Mouse (Mus musculus): ENCODE measurements around the gene Bcl2l11.

Gene Bcl2l11

DNA sequence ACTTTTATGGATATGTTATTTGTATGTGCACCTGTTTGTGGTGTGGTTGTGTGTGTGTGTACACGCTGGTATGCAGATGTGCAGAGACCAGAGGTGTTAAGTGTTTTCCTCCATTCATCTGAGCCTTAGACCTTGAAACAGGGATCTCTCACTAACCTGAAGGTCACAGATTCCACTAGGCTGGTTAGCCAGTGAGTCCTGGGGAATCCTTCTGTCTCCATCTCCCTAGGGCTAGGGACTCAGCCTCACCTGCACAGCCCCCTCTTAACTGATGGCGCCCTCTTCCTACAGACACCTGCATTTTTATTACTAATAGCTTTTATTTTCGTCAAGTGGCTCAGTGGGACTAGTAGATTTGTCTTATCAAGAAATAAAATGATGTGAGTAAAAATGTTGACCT, 14.3 kb downstream of the Bcl2l11 start:
- no peak for DNase-seq

DNA sequence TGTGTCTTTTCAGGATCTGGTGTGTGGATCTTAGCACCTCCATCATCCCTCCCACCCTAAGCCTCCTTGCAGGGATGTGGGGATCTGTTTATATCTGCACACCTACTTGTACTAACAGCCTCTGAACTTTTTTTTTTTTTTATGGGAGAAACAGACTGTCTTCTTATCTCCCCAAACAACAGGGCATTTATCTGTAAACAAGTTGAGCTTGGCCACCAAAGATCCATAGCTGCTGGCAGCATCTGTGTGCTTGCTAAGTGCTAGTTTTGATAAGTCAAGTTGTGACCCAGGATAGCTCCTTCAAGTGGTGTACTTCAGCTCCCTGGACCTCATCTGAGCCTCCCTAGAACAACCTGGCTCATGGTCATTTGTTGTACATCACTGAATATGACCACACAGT, 18.2 kb downstream of the Bcl2l11 start:
- no peak for DNase-seq

DNA sequence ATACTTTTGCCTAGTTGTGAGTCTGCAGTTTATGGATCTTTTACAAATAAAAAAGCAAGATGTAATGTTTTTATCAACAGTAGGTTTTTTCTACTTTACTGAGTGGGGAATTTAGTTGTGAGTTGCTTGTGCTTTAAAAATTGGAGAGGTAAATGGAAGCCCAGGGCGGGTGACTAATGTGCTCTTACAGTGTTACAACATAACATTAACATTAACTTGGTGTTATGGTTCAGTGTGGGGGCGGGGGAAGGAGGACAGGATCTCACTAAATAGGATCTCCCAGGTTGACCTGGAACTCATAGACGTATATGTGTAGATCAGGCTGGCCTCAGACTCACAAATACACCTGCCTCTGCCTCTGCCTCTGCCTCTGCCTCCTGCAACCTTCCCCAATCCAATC, 19.6 kb downstream of the Bcl2l11 start:
- DNase-seq = no peak

DNA sequence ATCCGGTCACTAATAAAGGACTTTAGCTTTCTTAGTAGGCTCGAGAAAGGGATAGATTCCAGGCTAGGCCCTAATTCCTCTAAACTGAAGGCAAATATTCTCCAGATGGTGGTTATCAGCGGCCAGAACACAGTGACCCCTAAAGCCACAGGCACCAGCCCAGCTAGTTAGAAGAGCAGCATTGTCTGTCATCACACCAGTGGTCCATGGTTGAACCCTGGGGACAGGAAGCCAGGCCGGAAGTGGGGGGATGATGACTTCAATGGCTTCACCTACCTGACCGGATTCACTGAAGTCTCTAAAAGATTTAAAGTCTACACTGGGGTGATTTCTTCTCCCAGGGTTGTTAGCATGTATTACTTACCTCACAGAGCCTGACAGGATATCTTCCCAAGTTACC, 23.8 kb downstream of the Bcl2l11 start:
- DNase-seq = no peak

DNA sequence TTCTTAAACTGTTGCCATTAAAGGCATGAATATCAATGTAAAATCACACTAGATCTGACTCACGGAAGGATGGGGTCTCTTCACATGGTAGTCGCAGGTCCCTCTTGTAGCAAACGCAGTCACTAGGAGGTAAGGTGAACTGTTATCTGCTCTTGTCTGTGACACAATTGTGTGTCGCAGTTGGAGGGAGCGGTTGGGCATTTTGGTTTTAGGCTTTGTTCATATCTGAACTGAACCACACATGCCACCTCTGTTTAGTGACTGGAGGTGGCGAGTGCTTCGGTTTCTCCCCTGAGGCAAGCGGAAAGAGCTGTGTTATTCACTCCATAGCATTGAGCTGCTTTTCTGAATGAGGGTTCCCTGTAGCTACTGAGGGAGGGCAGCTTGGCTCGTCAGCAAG, 26.4 kb downstream of the Bcl2l11 start:
- no peak for DNase-seq

DNA sequence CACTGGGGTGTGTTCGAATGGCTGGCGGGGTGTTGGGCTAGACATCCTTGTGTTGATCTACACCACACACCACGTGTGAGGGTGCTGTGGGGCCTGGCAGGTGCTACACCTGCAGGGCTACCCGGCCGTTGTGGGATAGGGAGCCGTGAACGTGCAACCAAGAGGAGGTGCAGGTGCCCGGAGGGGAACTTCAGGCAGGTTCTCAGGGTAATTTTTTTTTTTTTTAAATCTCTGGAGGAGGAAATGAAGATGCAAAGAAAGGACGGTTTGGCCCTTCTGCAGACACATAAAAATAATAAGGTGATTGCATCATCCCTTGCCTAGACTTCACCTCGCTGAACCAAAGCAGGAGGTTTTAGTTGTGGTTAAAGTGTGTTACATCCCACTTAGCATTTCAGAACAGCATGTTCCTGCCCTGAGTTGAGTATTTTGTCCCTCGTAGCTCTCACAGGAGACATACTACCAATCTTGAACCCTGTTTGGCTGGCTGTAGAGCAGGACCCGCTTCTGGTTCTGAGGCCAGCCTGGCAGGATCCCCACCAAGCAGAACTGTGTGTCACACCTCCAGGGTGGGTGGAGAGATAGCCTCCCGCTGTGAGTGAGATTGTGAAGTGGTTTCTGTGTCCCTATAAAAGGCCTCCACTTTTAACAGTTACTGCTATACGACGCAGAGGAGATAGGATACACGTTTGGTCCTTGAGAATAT, 27.2 kb downstream of the Bcl2l11 start:
- no peak for DNase-seq

DNA sequence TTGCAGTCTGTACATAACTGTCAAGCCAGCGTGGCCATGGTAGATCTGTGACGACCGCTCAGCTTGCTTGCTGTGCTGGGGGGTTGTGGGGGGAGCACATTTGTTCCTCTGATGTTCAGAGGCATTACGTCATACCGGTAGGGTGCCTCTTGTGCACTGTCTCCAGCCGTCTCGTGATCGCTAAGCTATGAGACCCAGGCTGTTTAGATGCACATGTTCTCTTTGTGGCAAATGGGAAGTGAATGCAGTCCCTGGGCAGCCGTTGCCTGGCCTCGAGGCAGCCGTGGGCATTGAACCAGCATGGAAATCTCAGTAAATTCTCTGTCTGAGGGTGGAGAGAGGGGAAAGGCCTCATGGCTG, 27.7 kb downstream of the Bcl2l11 start:
- no peak for DNase-seq

DNA sequence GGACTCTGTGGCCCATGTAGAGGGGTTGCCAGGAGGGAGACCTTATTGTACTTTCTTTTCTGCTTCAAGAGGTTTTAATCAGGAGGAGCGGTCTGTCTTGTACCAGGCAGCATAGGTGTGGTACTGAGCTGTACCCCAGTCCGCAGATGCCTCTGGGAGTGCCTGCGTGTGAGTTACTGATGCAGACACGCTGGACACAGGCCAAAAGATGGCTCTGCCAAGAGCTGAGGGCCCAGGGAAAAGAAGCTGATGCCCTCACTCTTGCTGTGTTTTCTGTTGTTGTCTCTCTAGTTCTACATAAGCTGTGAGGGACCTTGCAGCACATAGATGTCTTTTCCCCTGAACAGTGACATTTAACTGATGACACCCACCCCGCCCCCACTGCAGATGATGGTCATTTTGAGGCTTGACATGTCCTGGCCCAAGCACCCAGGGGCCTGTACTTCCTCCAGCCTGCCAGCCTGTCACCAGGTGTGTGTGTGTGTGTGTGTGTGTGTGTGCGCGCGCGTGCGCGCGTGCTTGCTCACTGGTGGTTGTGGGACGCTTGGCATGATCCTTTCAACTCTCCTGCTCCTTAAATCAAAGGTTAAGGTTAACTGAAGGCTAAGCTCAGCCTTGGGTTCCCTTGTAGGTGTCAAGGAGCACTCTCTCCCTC, 29.7 kb downstream of the Bcl2l11 start:
- DNase-seq = peak in 1 of 2 experiments; percentile 31

DNA sequence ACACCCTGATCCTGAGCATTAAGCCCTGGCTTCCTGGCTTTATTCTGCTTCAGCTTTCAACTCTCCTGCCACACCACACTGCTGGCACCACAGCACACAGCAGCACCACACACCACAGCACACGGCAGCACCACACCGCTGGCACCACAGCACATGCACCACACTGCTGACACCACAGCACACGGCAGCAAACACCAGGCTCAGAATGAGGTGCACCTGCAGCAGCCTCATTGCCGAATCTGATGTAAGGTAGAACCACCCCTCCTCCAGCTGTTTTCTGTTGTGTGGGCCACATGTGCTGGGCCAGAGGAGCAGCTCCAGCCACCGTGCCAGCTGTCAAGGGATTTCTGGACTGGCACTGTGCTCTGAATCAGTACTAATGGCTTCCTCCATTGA, 30.2 kb downstream of the Bcl2l11 start:
- no peak for DNase-seq

DNA sequence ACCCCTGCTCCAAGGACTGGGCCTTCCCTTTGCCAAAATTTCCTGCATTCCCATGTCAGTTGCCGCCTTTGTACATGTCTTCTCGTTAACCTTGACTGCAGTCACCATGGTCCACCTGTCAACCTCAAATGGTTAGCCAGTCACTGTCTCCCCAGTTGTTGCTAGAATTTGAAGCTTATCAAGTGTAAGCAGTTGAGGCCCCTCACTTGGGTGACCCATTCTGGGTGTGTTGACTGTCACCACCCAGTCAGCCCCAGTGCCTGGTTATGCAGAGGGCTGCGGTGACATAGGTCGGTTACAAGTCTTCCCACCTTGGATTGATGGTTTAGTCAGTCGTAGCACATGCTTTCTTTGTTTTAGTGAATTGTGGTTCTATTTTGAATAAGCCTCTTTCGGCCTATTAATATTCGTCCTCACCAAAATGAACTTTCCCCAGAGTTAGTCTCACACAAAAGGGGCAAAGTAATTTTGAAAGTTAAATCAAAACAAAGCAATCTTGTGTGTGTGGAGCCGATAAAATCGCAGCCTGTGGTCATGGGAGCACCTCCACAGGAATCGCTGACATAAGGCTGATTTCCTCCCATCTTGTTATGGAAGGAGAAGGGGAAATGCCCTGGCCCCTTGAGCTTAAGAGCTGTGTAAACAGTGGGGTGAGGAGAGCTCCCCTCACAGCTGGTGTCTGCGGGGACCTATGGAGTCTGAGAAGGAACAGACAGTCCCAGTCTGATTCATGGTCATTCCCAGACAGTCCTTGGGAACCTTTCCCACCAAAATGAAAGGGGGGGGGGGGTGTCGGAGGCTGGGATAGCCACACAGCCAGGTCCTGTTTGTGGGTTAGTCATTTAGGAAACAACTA, 30.9 kb downstream of the Bcl2l11 start:
- no peak for DNase-seq

DNA sequence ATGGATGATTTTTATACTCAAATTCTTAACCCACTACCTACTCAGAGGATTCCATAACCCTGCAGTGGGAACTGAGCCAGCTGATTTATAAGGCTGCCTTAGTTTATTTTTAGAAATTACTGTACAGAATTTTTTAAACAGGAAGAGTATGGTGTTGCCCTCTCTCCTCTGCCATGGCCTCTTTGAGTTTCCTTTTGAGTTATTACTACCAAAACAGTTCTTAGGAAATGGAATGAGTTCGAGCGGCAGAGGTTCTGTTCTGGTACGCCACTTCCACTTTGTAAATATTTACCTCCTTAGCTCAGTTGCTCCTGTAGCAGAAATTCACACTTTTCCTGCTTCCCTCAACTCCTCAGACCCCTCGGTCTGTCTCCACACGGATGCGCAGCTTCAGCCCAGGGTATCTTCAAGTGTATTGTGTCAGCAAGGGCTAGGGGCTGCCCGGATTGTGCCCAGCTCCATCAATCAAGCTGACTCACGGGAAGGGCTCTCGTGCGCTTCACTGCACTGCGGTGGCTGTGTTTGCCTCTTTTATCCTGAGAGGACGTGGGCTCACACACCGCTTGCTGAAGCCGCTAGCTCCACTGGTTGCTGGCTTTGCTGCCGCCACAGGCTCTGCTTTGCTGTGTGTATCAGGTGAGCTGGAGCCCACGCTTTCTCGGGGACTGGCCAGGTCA, 33.0 kb downstream of the Bcl2l11 start:
- DNase-seq = no peak

DNA sequence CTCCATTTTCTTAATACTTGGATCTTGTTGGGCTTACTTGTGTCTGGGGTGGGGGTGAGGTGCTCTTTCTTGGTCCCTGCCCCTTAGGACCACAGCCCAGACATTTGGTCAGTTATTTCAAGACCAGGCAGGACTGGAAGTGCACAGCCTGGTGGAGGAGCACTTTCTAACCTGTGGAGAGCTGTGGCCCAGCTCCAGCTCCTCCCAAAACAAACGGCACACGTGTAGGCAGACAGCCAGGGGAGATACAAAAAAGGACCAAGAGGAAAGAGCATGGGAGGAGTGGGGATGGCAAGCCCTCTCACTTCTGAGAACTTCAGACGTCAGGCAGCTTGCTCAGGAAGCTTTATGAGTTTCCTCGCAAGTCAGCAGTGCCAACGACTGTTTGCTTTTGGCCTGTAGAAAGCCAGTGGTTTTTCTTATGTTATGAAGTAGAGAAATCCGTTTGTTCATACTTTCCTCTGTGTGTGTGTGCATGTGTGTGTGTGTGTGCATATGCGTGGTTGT, 33.8 kb downstream of the Bcl2l11 start:
- no peak for DNase-seq

DNA sequence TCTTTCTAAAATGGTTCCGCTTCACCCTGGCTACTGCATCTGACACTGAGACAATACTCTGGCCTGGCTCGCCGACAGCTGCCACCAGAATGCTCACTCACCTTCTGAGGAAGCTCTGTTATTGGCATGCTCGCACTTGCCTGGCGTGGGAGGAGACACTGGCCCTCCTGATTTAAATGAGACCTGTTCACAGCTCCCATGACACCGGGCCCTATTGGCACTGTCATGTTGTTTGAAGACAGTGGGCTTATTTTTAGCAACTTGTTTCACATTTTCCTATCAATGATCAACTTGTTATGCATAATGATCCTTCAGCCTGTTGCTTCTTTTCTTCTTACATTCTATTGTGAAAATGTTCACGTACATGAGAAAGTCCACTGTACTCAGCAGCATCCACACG, 37.3 kb downstream of the Bcl2l11 start:
- DNase-seq = no peak

DNA sequence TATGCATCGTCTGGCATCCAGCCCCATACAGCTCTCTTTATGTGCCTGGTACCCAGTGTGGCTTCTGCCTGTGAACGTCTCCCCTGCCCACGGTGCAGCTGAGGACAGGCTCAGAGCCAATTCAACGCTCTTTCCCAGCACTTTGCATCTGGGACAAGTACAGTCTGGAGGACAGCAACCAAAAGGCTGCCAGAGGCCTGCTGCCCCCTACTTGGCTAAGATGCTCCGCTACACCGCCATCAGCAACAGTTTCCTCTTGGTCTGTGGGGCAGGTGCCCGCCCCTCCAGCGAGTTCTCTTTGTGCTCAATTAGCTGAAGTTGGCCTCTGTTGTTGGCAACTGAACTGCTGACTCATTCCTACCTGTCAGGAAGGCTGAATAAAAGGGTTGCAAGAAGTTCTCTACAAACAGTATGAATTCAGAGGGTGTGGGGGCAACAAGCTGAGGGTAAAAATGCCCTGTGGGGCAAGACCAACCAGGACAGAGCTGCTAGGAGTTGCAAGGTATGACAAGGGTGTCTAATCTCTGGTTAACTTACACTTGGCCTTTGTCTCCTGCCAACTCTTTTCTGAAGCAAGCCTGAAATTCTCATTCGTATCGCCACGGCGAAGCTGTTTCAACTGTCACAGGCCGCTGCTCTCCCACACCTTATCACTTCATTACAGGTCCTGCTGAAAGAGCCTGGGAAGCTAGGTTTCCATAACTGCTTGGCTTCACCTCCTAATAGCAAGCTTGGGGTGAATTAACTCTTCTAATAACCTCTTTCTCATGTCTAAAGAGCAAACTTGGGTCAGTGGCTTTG, 41.0 kb downstream of the Bcl2l11 start:
- no peak for DNase-seq

DNA sequence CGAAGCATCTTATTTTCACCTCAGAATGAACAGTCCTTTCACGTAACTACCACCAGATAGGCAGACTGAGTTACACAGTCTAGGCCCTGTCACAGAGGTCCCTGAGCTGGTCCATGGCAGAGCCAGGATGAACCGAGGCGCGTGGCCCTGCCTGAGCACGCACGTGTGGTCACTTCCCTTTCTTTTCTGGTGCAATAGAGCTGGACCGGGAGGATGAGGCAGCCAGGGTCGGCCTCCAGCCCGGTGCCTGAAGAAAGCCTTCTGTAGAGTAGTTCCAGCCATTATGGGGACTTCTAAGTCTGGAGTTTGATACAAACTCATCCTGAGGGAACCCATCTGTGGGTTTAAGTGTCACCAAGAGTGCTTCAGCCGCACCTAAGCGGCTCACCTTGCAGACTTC, 42.1 kb downstream of the Bcl2l11 start:
- DNase-seq = no peak

DNA sequence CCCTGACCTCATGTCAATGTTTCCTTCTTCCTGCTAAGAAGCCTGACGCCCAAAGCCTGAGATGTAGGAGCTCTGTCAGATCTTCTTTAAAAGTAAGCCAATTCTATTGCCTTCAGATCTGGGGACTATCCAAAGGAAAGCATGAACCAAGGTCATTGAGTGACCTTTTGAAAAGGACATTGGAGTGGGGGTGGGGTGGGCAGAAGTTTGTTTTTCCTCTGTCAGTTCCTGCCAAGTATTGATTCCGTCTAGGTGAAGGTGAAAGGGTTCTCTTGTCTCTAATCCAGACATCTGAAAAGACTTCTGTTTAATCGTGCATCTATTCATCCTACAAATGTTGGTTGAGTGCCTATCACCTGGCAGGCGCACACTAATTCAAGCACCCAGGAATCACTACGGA, 43.6 kb downstream of the Bcl2l11 start:
- DNase-seq = no peak

DNA sequence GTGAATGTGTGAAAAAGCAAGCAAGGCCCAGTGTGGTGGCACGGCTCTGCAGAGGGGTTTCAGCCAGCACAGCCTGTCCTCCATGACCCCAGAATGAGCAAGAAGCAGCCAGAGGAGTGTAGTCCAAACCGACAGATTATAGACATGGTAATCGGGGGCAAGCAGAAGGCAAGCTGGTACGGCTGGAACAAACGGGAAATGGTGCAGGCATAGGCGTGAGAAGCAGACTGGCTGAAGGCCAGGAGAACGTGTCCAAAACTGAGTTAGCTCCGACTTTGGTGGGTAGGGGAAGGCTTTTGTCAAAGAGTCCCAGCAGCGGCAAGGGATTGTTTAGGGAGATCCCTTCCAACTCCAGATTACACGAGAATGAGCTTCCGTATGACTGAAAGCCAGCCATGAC, 44.1 kb downstream of the Bcl2l11 start:
- DNase-seq = no peak

DNA sequence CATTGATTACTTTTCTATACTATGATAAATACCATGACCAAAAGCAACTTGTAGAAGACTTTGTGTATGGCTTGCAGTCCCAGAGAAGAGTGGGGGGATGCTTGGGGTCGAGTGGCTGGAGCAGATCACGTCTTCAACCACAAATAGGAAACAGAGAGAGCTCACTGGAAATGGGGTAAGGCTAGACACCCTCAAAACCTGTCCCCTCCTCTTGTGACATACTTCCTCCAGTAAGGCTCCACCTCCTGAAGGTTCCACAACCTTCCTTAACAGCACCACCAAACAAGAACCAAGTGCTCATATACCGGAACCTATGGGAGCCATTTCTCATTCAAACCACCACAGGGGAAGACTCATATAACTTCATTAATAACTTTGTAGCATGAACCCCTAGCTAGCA, 44.8 kb downstream of the Bcl2l11 start:
- DNase-seq = no peak

DNA sequence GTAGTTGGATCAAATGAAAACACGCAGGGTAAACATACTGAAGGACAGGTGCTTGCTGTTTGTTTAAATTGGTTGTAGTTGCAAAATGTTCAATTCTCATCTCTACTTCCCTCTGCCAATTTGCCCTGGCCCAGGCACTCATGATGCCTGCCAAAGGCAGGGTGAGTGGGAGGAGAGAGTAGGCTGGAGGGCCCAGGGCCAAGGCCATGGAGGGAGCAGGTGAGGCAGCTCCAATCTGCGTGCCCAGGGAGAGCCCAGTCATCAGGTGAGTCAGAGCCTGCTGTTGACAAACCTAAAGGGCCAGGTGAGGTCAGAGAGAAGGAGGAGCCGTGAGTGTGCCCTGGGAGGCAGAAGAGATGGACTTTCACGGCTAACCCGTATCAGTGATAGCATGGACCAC, 46.4 kb downstream of the Bcl2l11 start:
- peak; percentile 80 to 87 for DNase-seq

DNA sequence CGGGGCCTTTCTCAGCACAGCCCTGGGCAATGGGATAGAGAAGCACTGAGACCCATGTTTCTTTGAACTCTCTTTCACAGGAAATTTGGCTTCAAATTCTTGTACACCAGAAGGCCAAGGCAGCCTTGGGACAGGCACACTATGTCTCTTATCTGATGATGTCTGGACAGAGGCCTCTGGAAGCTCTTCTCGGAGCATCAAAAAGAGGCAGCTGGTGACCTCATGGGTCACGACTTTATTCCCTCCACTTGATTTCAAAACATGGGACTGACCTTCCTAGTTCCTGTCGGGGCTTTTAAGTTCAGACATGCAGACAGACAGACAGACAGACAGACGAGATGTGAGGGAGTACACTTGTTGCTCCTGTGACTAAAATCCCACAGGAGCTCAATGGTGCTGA, 48.3 kb downstream of the Bcl2l11 start:
- DNase-seq = no peak

DNA sequence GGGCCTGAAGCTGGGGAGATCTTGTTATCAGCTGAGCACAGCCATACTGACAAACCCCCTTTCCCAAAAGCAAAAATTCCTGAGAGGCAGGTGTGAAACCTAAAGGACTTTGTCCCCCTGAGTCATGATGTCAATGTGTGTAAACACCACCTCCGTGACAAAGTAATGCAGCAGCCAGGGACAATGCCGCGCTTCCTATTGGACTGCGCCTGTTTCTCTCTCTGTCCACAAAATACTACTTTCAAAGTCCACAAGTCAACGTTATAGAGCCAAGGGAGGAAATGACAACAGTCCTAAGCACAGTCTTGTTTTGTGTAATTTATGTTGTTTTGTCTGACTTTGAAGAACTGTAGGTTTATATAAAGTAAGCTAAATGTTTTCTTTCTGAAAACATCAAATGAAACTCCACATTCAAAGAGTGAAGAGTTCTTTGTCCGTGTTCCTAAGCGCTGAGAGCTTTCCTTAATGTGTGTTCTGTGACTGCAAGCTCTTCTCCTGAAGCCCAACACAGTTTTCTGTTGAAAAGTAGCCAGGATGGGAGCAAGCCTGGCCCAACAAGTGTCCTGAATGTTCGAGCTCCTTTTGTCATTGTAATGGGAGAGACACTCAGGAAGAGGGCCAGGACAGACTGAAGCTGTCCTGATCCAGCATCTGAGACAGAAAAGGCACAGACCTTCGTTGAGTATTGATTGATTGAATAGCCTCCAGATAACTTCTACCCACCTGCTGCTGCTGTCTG, 48.9 kb downstream of the Bcl2l11 start:
- DNase-seq = no peak

DNA sequence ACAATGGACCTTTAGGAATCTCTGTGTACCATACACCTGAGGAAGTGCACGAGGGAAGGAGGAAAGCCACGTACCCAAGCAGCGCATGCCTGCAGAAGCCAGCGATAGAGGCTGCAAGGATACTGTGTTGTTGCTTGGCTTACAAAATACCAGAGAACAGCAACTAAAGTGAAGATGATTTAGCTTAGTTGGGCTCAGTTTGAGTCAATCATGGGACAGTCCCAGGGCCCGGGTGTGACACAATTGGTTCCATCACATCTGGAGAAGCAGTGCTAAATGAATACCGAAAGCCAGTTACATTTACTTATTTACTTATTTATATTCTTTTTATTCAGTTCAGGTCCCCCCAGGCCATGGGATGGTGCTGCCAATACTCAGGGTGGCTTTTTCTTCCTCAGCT, 49.8 kb downstream of the Bcl2l11 start:
- DNase-seq = no peak
